8 mouse cellular contexts compared by ENCODE assay signal in the genomic region with DNA sequence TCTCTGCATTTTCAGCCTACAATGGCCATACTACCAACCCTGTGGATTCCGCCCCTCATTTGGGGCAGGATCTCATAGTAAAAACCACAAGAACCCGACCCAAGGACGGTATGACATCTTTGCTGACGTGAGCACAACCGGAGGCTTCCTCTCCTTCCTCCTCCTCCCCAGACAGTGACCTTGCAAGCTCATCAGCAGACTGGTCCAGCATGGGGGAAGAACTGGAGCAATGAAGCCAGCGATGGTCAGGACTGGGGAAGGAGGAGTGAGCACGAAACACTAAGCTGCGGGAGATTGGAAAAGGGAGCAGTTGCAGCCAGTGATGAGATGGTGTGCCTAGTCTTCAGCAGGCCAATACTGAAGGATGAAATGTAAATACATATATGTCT. TPM values are rescaled to one million over a fixed set of nuclear protein-coding genes. Genes with fewer than 3 reads are reported as not detected.
A peak's percentile ranks its signal among the peaks of the same experiment; 100 is the strongest.
DNase-seq lines count a peak whose midpoint lies in the region; ATAC-seq and TF ChIP-seq lines count a peak whose summit lies in the region.

No protein-coding gene starts in this region.

- no peak for TF ChIP-seq CTCF in liver, embryonic 14.5 days (IDR thresholded peaks at IDR 0.05; ENCODE audit: low read depth)

- peaks cover 15% of the 10 kb centered on the region for H3K4me1 ChIP-seq in forebrain, embryonic 14.5 days (ENCODE audit: control insufficient read depth, insufficient read depth, low read length)
- peaks cover 7 to 11% of the 10 kb centered on the region in 2 experiments for H3K4me1 ChIP-seq in liver, embryonic 14.5 days (replicated peaks; ENCODE audit: control insufficient read depth in 2 of 2, insufficient read depth in 2 of 2, low read length in 1 of 2)

- TF ChIP-seq EP300 in liver, embryonic 14.5 days (IDR thresholded peaks at IDR 0.05; ENCODE audit: low read depth), result no peak

- H3K36me3 ChIP-seq in forebrain, embryonic 14.5 days (ENCODE audit: control insufficient read depth, insufficient read depth, low read length), result peaks cover 8% of the 10 kb centered on the region
- no peaks in the 10 kb centered on the region for H3K36me3 ChIP-seq in liver, embryonic 14.5 days (replicated peaks; ENCODE audit: control insufficient read depth, insufficient read depth, low read depth)

- H3K4me2 ChIP-seq in forebrain, embryonic 14.5 days (ENCODE audit: low read length), result peak overlapping the region; percentile 92
- peak overlapping the region; percentile 99 for H3K4me2 ChIP-seq in liver, embryonic 14.5 days (ENCODE audit: low read depth)

- peak; percentile 93 for DNase-seq in heart, adult 11 months
- DNase-seq in heart, postnatal 10 days, result no peak
- DNase-seq in spleen, postnatal 36 days (ENCODE audit: low spot score in 2 of 2), result peak; percentile 21 to 28
- DNase-seq in spleen, postnatal 4 days (ENCODE audit: low spot score in 2 of 2), result no peak
- no peak for DNase-seq in forebrain, embryonic 14.5 days (ENCODE audit: low spot score)
- DNase-seq in liver, embryonic 14.5 days (ENCODE audit: low read depth in 3 of 3, low spot score in 3 of 3), result no peak
- DNase-seq in thymus, postnatal 0 days (ENCODE audit: low spot score), result peak; percentile 33
- DNase-seq in urinary bladder, postnatal 25 days (ENCODE audit: low spot score), result no peak

- ATAC-seq in forebrain, embryonic 14.5 days, result no peak
- no peak for ATAC-seq in liver, embryonic 14.5 days (ENCODE audit: insufficient read depth)

- no peak overlapping the region for H3K27ac ChIP-seq in forebrain, embryonic 14.5 days (ENCODE audit: low read depth, low read length)
- H3K27ac ChIP-seq in liver, embryonic 14.5 days, result no peak overlapping the region

- no peaks in the 10 kb centered on the region for H3K27me3 ChIP-seq in forebrain, embryonic 14.5 days (replicated peaks; ENCODE audit: control insufficient read depth, insufficient read depth, low read length)
- no peaks in the 10 kb centered on the region for H3K27me3 ChIP-seq in liver, embryonic 14.5 days (ENCODE audit: control insufficient read depth, insufficient read depth, low read length)

- WGBS in forebrain, embryonic 14.5 days, result 12% methylated on average over 8 of the region's 8 CpGs
- WGBS in liver, embryonic 14.5 days (ENCODE audit: insufficient replicate concordance), result 8% methylated on average over 8 of the region's 8 CpGs

- H3K9ac ChIP-seq in forebrain, embryonic 14.5 days (ENCODE audit: low read length), result peak overlapping the region; percentile 84
- H3K9ac ChIP-seq in liver, embryonic 14.5 days (replicated peaks), result peak overlapping the region; percentile 89

- no peaks in the 10 kb centered on the region for H3K9me3 ChIP-seq in forebrain, embryonic 14.5 days (replicated peaks; ENCODE audit: control insufficient read depth, low read length)
- H3K9me3 ChIP-seq in liver, embryonic 14.5 days (ENCODE audit: control insufficient read depth, low read length), result no peaks in the 10 kb centered on the region

- intact Hi-C loops in heart, postnatal 10 days (cut with DNase I), result no loop called here

- H3K4me3 ChIP-seq in forebrain, embryonic 14.5 days (ENCODE audit: low read depth, low read length), result peak overlapping the region; percentile 81
- peak overlapping the region; percentile 61 to 98 for H3K4me3 ChIP-seq in liver, embryonic 14.5 days (ENCODE audit: insufficient read depth in 1 of 2, low read depth in 2 of 2, low read length in 2 of 2)

RNA-seq across cellular contexts. Expression of a gene that starts 1.6 kb away (rescaled TPM):
- 1 to 10 TPM; 5.2 to 6.3 TPM for total RNA-seq in heart, postnatal 10 days (2021)
- 20.9 and 30.0 TPM in 2 replicates for polyA plus RNA-seq in forebrain, embryonic 14.5 days (2014; fragmentation: Nextera tagmentation; extraction: Ambion mirVana)
- 6.3 and 7.1 TPM in 2 replicates for polyA plus RNA-seq in liver, embryonic 14.5 days (2012; rRNA removed)
- 2.7 and 4.8 TPM in 2 replicates for polyA plus RNA-seq in liver, embryonic 14.5 days (2014; fragmentation: Nextera tagmentation; extraction: Ambion mirVana)
- 15.9 and 27.0 TPM in 2 replicates for polyA plus RNA-seq in thymus, postnatal 0 days (2015; fragmentation: Nextera tagmentation; extraction: Ambion mirVana)

RNA-seq across cellular contexts. Expression of a gene that starts 20.6 kb away (rescaled TPM):
- total RNA-seq in heart, postnatal 10 days (2021), result 1 to 10 TPM; 3.9 to 7.6 TPM
- 2.5 and 3.0 TPM in 2 replicates for polyA plus RNA-seq in forebrain, embryonic 14.5 days (2014; fragmentation: Nextera tagmentation; extraction: Ambion mirVana)
- 14.0 and 14.2 TPM in 2 replicates for polyA plus RNA-seq in liver, embryonic 14.5 days (2012; rRNA removed)
- 12.7 and 14.3 TPM in 2 replicates for polyA plus RNA-seq in liver, embryonic 14.5 days (2014; fragmentation: Nextera tagmentation; extraction: Ambion mirVana)
- 7.2 and 9.6 TPM in 2 replicates for polyA plus RNA-seq in thymus, postnatal 0 days (2015; fragmentation: Nextera tagmentation; extraction: Ambion mirVana)

RNA-seq across cellular contexts. Expression of a gene that starts 20.7 kb away (rescaled TPM):
- total RNA-seq in heart, postnatal 10 days (2021), result 10 to 100 TPM; 19.1 to 23.8 TPM
- 38.2 and 41.2 TPM in 2 replicates for polyA plus RNA-seq in forebrain, embryonic 14.5 days (2014; fragmentation: Nextera tagmentation; extraction: Ambion mirVana)
- 5.9 and 7.2 TPM in 2 replicates for polyA plus RNA-seq in liver, embryonic 14.5 days (2012; rRNA removed)
- 8.9 and 10.1 TPM in 2 replicates for polyA plus RNA-seq in liver, embryonic 14.5 days (2014; fragmentation: Nextera tagmentation; extraction: Ambion mirVana)
- polyA plus RNA-seq in thymus, postnatal 0 days (2015; fragmentation: Nextera tagmentation; extraction: Ambion mirVana), result 15.5 and 15.6 TPM in 2 replicates

RNA-seq across cellular contexts. Expression of a gene that starts 54.8 kb away (rescaled TPM):
- total RNA-seq in heart, postnatal 10 days (2021), result 1 to 10 TPM; 5.4 to 6.7 TPM
- polyA plus RNA-seq in forebrain, embryonic 14.5 days (2014; fragmentation: Nextera tagmentation; extraction: Ambion mirVana), result 9.4 and 9.9 TPM in 2 replicates
- 8.5 and 9.0 TPM in 2 replicates for polyA plus RNA-seq in liver, embryonic 14.5 days (2012; rRNA removed)
- polyA plus RNA-seq in liver, embryonic 14.5 days (2014; fragmentation: Nextera tagmentation; extraction: Ambion mirVana), result 4.9 and 5.9 TPM in 2 replicates
- polyA plus RNA-seq in thymus, postnatal 0 days (2015; fragmentation: Nextera tagmentation; extraction: Ambion mirVana), result 33.7 and 35.8 TPM in 2 replicates

Comparison
In these comparisons a context has a peak if more than half of its experiments do, and no peak if none do; other contexts are left out.
1. DNase-seq: peak in heart, adult 11 months (single experiment), spleen, postnatal 36 days (2 of 2) and thymus, postnatal 0 days (single experiment); none in heart, postnatal 10 days (0 of 2), spleen, postnatal 4 days (0 of 2), forebrain, embryonic 14.5 days (single experiment), liver, embryonic 14.5 days (0 of 3) and urinary bladder, postnatal 25 days (single experiment).